Mouse (Mus musculus): ENCODE results near the gene Sos2. TPM values are rescaled to one million over a fixed set of nuclear protein-coding genes. Genes with fewer than 3 reads are reported as not detected.
"Not testable (repeated sequence)": the region's sequence is repeated elsewhere in the genome, so short reads cannot be mapped to it uniquely, and the experiment has no call there.

The Sos2 gene
- polyA plus RNA-seq, 1 experiment = 50.3 TPM

- no peak overlapping the region for H3K27ac ChIP-seq (ENCODE audit: insufficient read depth, low read length)
- no peak overlapping the region for H3K4me3 ChIP-seq (replicated peaks; ENCODE audit: insufficient read depth, low read depth, low read length)
- 10% methylated on average over 1 of the region's 1 CpGs for WGBS
- DNase-seq = no peak
- no peak for TF ChIP-seq POLR2A (IDR thresholded peaks at IDR 0.05; ENCODE audit: borderline replicate concordance, insufficient read depth, low read length)
- TF ChIP-seq CTCF (IDR thresholded peaks at IDR 0.05; ENCODE audit: borderline replicate concordance, insufficient read depth, low read depth, low read length) = no peak
- H3K4me1 ChIP-seq (ENCODE audit: control insufficient read depth, insufficient read depth, low read length) = peaks cover 12% of the 10 kb centered on the region; the same call in 1 of the 2 replicates
- H3K27me3 ChIP-seq (ENCODE audit: control insufficient read depth, insufficient read depth, low read length) = no peaks in the 10 kb centered on the region
These were observed 7.5 kb downstream of the Sos2 start for GRCm38 (mm10) chr12:69674176-69674575.

DNA sequence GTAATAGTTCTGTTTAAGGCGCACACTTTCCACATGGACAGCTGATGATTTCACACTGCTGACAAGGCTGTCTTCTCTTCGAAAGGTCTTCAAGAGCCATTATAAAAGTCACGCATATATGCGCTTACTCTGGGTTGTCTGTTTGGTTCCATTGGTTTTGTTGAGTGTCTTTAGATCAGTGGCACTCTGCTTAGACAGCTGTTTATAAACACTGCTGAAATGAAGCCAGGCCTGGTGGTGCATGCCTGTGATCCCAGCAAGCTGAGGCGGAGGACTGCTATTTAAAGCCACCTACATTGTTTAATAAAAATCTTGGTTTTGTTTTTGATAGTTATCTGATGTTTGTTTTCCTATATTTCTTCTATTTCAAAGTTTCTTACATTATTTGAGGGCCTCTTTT lies 14.9 kb downstream of the Sos2 start:
- no peaks in the 10 kb centered on the region for H3K27me3 ChIP-seq (ENCODE audit: control insufficient read depth, insufficient read depth, low read length)
- H3K4me1 ChIP-seq (ENCODE audit: control insufficient read depth, insufficient read depth, low read length) = no peaks in the 10 kb centered on the region
- no peak overlapping the region for H3K4me3 ChIP-seq (replicated peaks; ENCODE audit: insufficient read depth, low read depth, low read length)
- TF ChIP-seq POLR2A (IDR thresholded peaks at IDR 0.05; ENCODE audit: borderline replicate concordance, insufficient read depth, low read length) = no peak
- TF ChIP-seq CTCF (IDR thresholded peaks at IDR 0.05; ENCODE audit: borderline replicate concordance, insufficient read depth, low read depth, low read length) = no peak
- WGBS = 90% methylated on average over 5 of the region's 5 CpGs
- no peak overlapping the region for H3K27ac ChIP-seq (ENCODE audit: insufficient read depth, low read length)
- no peak for DNase-seq

DNA sequence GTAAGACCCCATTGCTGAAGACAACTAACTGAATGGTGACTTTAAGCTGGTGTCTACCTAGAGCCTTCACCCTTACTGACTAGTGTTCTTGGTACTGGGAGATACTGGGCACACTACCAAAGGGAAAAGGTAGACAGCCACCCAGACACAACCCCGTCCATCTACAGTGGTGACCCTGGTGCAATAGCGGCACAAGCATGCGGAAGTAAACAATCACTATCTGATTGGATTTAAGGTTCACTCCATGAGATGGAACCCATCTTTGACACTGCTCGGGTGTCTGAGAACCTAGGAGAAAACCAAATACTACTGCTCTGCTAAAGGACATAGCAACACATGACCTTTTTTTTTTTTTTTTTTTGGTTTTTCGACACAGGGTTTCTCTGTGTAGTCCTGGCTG lies 20.0 kb downstream of the Sos2 start:
- no peak for TF ChIP-seq CTCF (IDR thresholded peaks at IDR 0.05; ENCODE audit: borderline replicate concordance, insufficient read depth, low read depth, low read length)
- no peak for TF ChIP-seq POLR2A (IDR thresholded peaks at IDR 0.05; ENCODE audit: borderline replicate concordance, insufficient read depth, low read length)
- 96% methylated on average over 5 of the region's 5 CpGs for WGBS
- no peaks in the 10 kb centered on the region; the same call in 1 of the 2 replicates for H3K4me1 ChIP-seq (ENCODE audit: control insufficient read depth, insufficient read depth, low read length)
- DNase-seq = no peak
- H3K27me3 ChIP-seq (ENCODE audit: control insufficient read depth, insufficient read depth, low read length) = no peaks in the 10 kb centered on the region
- no peak overlapping the region for H3K4me3 ChIP-seq (replicated peaks; ENCODE audit: insufficient read depth, low read depth, low read length)
- no peak overlapping the region for H3K27ac ChIP-seq (ENCODE audit: insufficient read depth, low read length)

- H3K4me1 ChIP-seq (ENCODE audit: control insufficient read depth, insufficient read depth, low read length); DNase-seq; H3K4me3 ChIP-seq (replicated peaks; ENCODE audit: insufficient read depth, low read depth, low read length); H3K27me3 ChIP-seq (ENCODE audit: control insufficient read depth, insufficient read depth, low read length); H3K27ac ChIP-seq (ENCODE audit: insufficient read depth, low read length): not testable (repeated sequence)
These were observed 27.7 kb downstream of the Sos2 start for GRCm38 (mm10) chr12:69653973-69654372.

DNA sequence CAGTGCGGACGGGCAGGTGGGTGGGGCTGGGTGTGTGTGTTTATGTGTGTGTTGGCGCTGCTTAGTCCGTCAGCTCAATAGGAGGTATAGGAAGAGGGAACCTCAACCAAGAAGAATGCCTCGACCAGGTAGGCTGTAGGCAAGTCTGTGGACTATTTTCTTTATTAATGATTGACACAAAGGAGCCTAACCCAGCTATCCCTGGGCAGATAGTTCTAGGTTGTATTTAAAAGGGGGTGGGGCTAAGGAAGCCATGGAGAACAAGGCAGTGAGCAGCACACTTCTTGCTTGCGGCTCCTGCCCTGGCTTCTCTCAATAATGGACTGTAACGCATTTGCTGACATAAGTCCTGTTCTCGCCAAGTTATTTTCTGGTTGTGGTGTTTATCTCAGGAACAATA lies 32.1 kb downstream of the Sos2 start:
- no peak for DNase-seq
- Histone ChIP-seq H3K27me3 (ENCODE audit: control insufficient read depth, insufficient read depth, low read length) (no peaks in the 10 kb centered on the region), H3K4me1 (ENCODE audit: control insufficient read depth, insufficient read depth, low read length) (no peaks in the 10 kb centered on the region), H3K27ac (ENCODE audit: insufficient read depth, low read length) (no peak overlapping the region), H3K4me3 (replicated peaks; ENCODE audit: insufficient read depth, low read depth, low read length) (no peak overlapping the region)
- WGBS = 85% methylated on average over 8 of the region's 8 CpGs
- TF ChIP-seq POLR2A (IDR thresholded peaks at IDR 0.05; ENCODE audit: borderline replicate concordance, insufficient read depth, low read length) (no peak), CTCF (IDR thresholded peaks at IDR 0.05; ENCODE audit: borderline replicate concordance, insufficient read depth, low read depth, low read length) (no peak)

DNA sequence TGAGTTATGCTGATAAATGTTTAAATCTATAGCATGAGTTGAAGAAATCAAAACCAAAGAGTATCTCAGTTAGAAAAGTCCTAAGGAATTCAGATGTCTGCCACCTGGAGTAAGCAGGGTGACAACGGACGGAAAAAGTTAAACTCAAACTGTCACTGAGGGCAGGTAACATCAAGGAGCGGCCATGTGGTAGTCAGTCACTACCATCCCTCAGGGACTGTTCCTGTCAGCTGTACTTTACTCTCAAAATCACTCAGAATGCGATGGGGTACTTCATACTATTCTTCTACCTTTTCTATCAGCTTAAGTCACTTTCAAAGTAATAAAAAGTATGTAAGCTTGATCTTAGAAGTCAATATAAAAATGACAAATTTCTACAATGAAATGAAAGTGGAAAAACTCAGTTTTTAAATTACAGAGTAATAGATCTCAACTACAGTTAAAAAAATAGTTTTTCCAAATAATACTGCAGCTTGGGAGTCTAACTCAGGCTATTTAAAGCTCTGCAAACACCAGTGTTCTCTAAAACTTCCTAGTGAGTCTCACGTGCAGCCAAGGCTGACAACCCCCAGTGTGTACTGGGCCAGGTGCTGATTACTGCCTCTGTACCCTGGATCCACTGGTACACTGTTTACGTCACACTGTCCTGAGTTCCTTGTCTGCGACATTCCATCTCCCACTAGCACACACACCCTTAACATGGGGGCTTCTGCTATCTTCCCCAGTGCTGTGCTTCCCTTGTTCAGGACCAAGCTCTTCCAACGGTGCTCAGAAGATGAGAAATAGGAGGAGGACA lies 35.6 kb downstream of the Sos2 start:
- Histone ChIP-seq H3K4me1 (ENCODE audit: control insufficient read depth, insufficient read depth, low read length) (no peaks in the 10 kb centered on the region), H3K27me3 (ENCODE audit: control insufficient read depth, insufficient read depth, low read length) (no peaks in the 10 kb centered on the region), H3K4me3 (replicated peaks; ENCODE audit: insufficient read depth, low read depth, low read length) (no peak overlapping the region), H3K27ac (ENCODE audit: insufficient read depth, low read length) (no peak overlapping the region)
- DNase-seq = no peak
- TF ChIP-seq CTCF (IDR thresholded peaks at IDR 0.05; ENCODE audit: borderline replicate concordance, insufficient read depth, low read depth, low read length) = no peak
- no peak for TF ChIP-seq POLR2A (IDR thresholded peaks at IDR 0.05; ENCODE audit: borderline replicate concordance, insufficient read depth, low read length)
- WGBS = 84% methylated on average over 8 of the region's 8 CpGs

GRCm38 (mm10) chr12:69644877-69645276 lies 36.8 kb downstream of the Sos2 start:
- TF ChIP-seq POLR2A (IDR thresholded peaks at IDR 0.05; ENCODE audit: borderline replicate concordance, insufficient read depth, low read length) (no peak), CTCF (IDR thresholded peaks at IDR 0.05; ENCODE audit: borderline replicate concordance, insufficient read depth, low read depth, low read length) (no peak)
- no peaks in the 10 kb centered on the region for H3K4me1 ChIP-seq (ENCODE audit: control insufficient read depth, insufficient read depth, low read length)
- no peaks in the 10 kb centered on the region for H3K27me3 ChIP-seq (ENCODE audit: control insufficient read depth, insufficient read depth, low read length)
- no peak for DNase-seq
- no peak overlapping the region for H3K27ac ChIP-seq (ENCODE audit: insufficient read depth, low read length)
- 55% methylated on average over 3 of the region's 3 CpGs for WGBS
- H3K4me3 ChIP-seq (replicated peaks; ENCODE audit: insufficient read depth, low read depth, low read length) = no peak overlapping the region

GRCm38 (mm10) chr12:69642877-69643276 lies 38.8 kb downstream of the Sos2 start:
- Histone ChIP-seq H3K4me3 (replicated peaks; ENCODE audit: insufficient read depth, low read depth, low read length) (no peak overlapping the region), H3K27me3 (ENCODE audit: control insufficient read depth, insufficient read depth, low read length) (no peaks in the 10 kb centered on the region), H3K27ac (ENCODE audit: insufficient read depth, low read length) (no peak overlapping the region), H3K4me1 (ENCODE audit: control insufficient read depth, insufficient read depth, low read length) (no peaks in the 10 kb centered on the region)
- WGBS = 89% methylated on average over 5 of the region's 5 CpGs
- no peak for DNase-seq
- no peak for TF ChIP-seq CTCF (IDR thresholded peaks at IDR 0.05; ENCODE audit: borderline replicate concordance, insufficient read depth, low read depth, low read length)
- TF ChIP-seq POLR2A (IDR thresholded peaks at IDR 0.05; ENCODE audit: borderline replicate concordance, insufficient read depth, low read length) = no peak
